Mouse (Mus musculus): ENCODE measurements at regions not wholly inside any gene's neighbourhood (a gene's known extent, or its start where the extent isn't known, plus 50 kb on each side); places are given as distances from the start of the nearest gene placed in this dataset.

GRCm38 (mm10) chr9:35363079-35363478 lies 57.8 kb upstream of the Cdon start:
- TF ChIP-seq CTCF (IDR thresholded peaks at IDR 0.05; ENCODE audit: borderline replicate concordance, insufficient read depth, low read length) (no peak), POLR2A (IDR thresholded peaks at IDR 0.05; ENCODE audit: low read depth, low read length) (no peak)
